Mouse (Mus musculus) stomach, embryonic 16.5 days (tissue): ENCODE results near the gene Btbd9. TPM values are rescaled to one million over a fixed set of nuclear protein-coding genes. Genes with fewer than 3 reads are reported as not detected.

ENCODE experiments used
- ATAC-seq: fragments of 200-750 bp; cut with Nextera tagmentation; 2 replicates; pipeline ENCODE4 v1.8.0; 2017; ENCODE audit warnings: moderate number of reproducible peaks, moderate TSS enrichment; ENCODE audit not compliant: insufficient read depth, low FRiP score
- H3K27ac ChIP-seq: fragments of 300-500 bp; sonication (generic); 2 replicates; pipeline ENCODE4 v1.5.1; 2014; ENCODE audit warnings: low read length
- H3K27me3 ChIP-seq: fragments of 300-500 bp; sonication (generic); 2 replicates; pipeline ENCODE4 v1.6.1; 2014; ENCODE audit warnings: low read length, control low read depth, mixed read lengths; ENCODE audit not compliant: control insufficient read depth, insufficient read depth
- H3K36me3 ChIP-seq: fragments of 300-500 bp; sonication (generic); 2 replicates; pipeline ENCODE4 v1.6.1; 2014; ENCODE audit warnings: low read length; ENCODE audit not compliant: control insufficient read depth, insufficient read depth
- H3K4me1 ChIP-seq: fragments of 300-500 bp; sonication (generic); 2 replicates; pipeline ENCODE4 v1.6.1; 2014; ENCODE audit warnings: low read length, control low read depth, mixed read lengths; ENCODE audit not compliant: control insufficient read depth, insufficient read depth
- H3K4me2 ChIP-seq: fragments of 300-500 bp; sonication (generic); 2 replicates; pipeline ENCODE4 v1.6.1; 2014; ENCODE audit warnings: low read depth, low read length, mixed read lengths
- H3K4me3 ChIP-seq: fragments of 300-500 bp; sonication (generic); replicated peaks from 2 replicates; pipeline ENCODE4 v1.5.1; 2014; ENCODE audit warnings: mild to moderate bottlenecking, low read length
- H3K9ac ChIP-seq: fragments of 300-500 bp; sonication (generic); 2 replicates; pipeline ENCODE4 v1.6.1; 2014; ENCODE audit warnings: low read length
- H3K9me3 ChIP-seq: fragments of 300-500 bp; sonication (generic); replicated peaks from 2 replicates; pipeline ENCODE4 v1.6.1; 2016; ENCODE audit warnings: low read length, control low read depth; ENCODE audit not compliant: control insufficient read depth
- WGBS: fragments of 180-500 bp; shearing (Covaris S2); extraction: QIAGEN DNeasy Blood & Tissue Kit; methylation state at CpG from one replicate; pipeline ENCODE4 v1.1.7; 2014; 5-methylcytosine and 5-hydroxymethylcytosine counted together
- polyA plus RNA-seq: library from polyadenylated mRNA; unstranded; fragments of >200 nt; fragmentation: Nextera tagmentation; extraction: Ambion mirVana; gene quantifications from 2 replicates; pipeline ENCODE4 v1.2.1, GENCODE M21; 2015

Btbd9 gene
- polyA plus RNA-seq, 1 experiment from 2014 or later = 51.6 TPM

GRCm38 (mm10) chr17:30292666-30293065 is 283.6 kb downstream of the Btbd9 start:
- no peaks in the 10 kb centered on the region for H3K4me1 ChIP-seq
- no peak overlapping the region for H3K27ac ChIP-seq
- no peak overlapping the region for H3K4me2 ChIP-seq
- 48% methylated on average over 6 of the region's 6 CpGs for WGBS
- no peak overlapping the region for H3K4me3 ChIP-seq
- H3K9ac ChIP-seq = no peak overlapping the region
- no peak for ATAC-seq
- H3K36me3 ChIP-seq = no peaks in the 10 kb centered on the region
- no peaks in the 10 kb centered on the region for H3K9me3 ChIP-seq
- H3K27me3 ChIP-seq = no peaks in the 10 kb centered on the region

DNA sequence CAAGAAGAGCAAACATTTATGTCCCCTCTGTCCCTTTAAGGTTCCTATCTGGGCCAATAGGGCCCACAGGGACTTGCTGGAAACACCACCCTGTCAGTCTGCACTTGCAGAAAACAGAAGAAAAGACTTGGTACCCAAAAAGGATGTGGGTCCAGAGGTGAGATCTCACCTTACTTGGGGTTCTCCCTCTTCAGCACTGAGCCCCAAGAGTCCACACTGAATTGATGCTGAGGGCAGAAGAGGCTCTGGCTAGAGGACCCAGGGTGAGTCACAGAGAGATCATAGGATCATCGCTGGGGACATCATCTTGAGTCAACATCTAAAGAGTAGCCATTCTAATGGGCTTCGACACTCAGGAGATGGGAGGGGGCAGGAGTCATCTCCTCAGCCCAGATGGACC is 290.6 kb downstream of the Btbd9 start:
- H3K27ac ChIP-seq = no peak overlapping the region
- H3K9ac ChIP-seq = no peak overlapping the region
- WGBS = 94% methylated on average over 2 of the region's 2 CpGs
- no peaks in the 10 kb centered on the region for H3K36me3 ChIP-seq
- H3K4me1 ChIP-seq = no peaks in the 10 kb centered on the region
- H3K4me2 ChIP-seq = no peak overlapping the region
- H3K4me3 ChIP-seq = no peak overlapping the region
- ATAC-seq = no peak
- no peaks in the 10 kb centered on the region for H3K9me3 ChIP-seq
- H3K27me3 ChIP-seq = no peaks in the 10 kb centered on the region

DNA sequence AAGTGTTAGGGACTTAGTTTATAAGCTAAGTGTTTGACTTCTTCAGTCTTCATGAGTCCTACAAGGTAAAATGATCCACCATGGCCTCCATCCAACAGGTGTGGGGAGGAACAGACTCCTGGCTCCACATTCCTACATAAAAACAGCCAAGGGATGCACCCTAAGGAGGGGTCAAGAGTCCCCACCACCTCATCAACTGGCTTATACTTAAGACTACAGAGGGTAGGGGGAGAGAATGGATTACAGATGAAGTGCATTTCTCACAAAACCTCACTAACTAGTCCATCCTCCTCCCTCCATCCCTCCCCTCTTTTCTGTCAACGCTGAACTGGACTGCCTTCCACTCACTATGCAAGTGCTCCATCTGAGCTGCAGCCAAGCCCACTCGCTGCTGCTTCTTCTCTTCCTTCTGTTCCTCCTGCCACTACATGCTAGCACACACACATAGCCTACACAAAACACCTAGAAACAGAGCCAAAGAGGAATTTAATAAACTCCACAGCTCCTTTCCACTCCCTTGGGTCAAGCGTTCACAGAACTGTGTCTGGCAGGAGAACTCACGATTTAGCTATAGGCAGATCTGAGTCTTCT is 292.7 kb downstream of the Btbd9 start:
- no peak overlapping the region for H3K4me3 ChIP-seq
- H3K9me3 ChIP-seq = no peaks in the 10 kb centered on the region
- no peaks in the 10 kb centered on the region for H3K36me3 ChIP-seq
- 74% methylated on average over 4 of the region's 4 CpGs for WGBS
- no peaks in the 10 kb centered on the region for H3K27me3 ChIP-seq
- H3K4me2 ChIP-seq = no peak overlapping the region
- H3K9ac ChIP-seq = no peak overlapping the region
- no peak for ATAC-seq
- H3K4me1 ChIP-seq = no peaks in the 10 kb centered on the region
- H3K27ac ChIP-seq = no peak overlapping the region

DNA sequence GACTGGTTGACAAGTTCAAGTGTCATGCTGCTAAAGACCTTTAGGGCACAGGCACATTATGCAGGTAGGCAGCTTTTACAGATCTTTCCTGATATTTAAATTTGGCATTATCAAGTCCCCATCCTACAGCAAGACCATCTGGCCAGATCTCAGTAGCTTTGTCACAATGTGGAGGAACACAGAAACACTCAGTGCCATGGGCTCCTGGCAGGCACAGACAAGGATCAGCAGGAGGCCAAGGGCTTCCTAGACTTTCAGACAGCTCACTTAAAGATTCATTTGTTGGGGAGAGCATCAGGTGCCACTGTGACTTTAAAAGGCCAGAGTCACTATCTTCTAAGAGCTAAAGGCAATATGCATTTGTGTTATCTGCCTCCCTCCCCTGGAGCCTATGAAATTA is 293.3 kb downstream of the Btbd9 start:
- Histone ChIP-seq H3K27ac (no peak overlapping the region), H3K4me2 (no peak overlapping the region), H3K36me3 (no peaks in the 10 kb centered on the region), H3K27me3 (no peaks in the 10 kb centered on the region), H3K9ac (no peak overlapping the region), H3K4me1 (no peaks in the 10 kb centered on the region), H3K9me3 (no peaks in the 10 kb centered on the region), H3K4me3 (no peak overlapping the region)
- no peak for ATAC-seq

GRCm38 (mm10) chr17:30280323-30281118 is 295.8 kb downstream of the Btbd9 start:
- H3K9me3 ChIP-seq = no peaks in the 10 kb centered on the region
- no peak overlapping the region for H3K4me2 ChIP-seq
- WGBS = 59% methylated on average over 7 of the region's 7 CpGs
- no peak overlapping the region for H3K9ac ChIP-seq
- H3K4me1 ChIP-seq = no peaks in the 10 kb centered on the region
- no peak overlapping the region for H3K4me3 ChIP-seq
- peak; percentile 13; the same call in 1 of the 2 replicates for ATAC-seq
- H3K36me3 ChIP-seq = no peaks in the 10 kb centered on the region
- H3K27ac ChIP-seq = no peak overlapping the region
- no peaks in the 10 kb centered on the region for H3K27me3 ChIP-seq

DNA sequence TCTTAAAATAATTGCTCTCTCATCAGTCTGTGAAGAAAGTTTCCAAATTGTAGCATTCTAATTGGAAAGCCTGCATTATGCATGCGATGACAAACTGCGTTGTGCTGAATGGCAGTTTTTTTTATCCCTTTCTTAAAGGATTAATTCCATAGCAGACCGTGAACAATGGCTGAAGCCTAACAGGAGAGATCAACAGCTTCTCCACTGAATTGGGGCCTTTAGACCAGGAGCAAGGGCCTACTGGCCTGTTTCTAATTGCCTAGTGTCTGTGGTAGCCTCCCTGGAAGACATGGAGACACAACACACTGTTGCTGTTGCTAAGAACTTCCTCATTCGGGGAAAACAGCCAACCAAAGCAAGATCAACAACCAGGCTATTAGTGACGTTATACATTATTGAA is 296.6 kb downstream of the Btbd9 start:
- no peaks in the 10 kb centered on the region for H3K9me3 ChIP-seq
- H3K27ac ChIP-seq = no peak overlapping the region
- no peaks in the 10 kb centered on the region for H3K36me3 ChIP-seq
- no peaks in the 10 kb centered on the region for H3K4me1 ChIP-seq
- H3K4me2 ChIP-seq = no peak overlapping the region
- WGBS = 70% methylated on average over 5 of the region's 5 CpGs
- no peak overlapping the region for H3K4me3 ChIP-seq
- H3K27me3 ChIP-seq = no peaks in the 10 kb centered on the region
- H3K9ac ChIP-seq = no peak overlapping the region
- ATAC-seq = no peak

DNA sequence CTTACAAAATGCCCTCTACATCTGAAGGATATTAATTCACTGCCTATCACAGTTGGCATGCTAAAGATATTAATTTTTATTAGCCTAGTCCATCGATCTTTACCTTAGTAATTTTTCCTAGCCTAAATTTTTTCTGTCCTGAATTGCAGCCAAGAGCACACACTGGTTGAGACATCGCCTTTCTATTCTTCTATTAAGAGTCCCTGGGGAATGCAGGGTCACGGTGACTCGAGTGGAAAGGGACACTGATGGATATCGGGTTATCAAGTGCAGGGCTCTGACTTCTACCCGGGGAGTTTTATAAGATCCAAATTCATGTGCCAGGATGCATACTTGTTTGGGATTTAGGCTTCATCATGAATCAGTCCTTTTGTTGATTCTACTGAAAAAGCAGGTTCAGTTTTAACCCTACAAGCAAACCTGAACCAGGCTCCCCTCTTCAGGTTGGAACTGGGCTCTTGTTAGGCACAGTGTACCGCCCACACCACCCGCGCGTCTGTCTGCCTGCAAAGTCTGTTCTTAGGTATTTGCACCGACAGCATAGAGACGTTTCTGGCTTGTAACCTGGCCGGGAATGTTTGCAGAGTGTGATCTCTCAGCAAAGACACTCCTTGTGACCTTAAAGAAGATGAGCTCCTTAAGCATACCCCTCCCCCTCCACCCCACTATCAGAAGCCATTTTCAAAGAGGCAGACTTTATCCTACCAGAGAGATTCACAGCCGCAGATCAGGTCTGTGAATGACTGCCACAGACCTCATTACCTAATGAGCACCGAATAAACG is 297.5 kb downstream of the Btbd9 start:
- ATAC-seq = no peak
- Histone ChIP-seq H3K4me1 (no peaks in the 10 kb centered on the region), H3K4me2 (no peak overlapping the region), H3K27ac (no peak overlapping the region), H3K9ac (no peak overlapping the region), H3K9me3 (no peaks in the 10 kb centered on the region), H3K36me3 (no peaks in the 10 kb centered on the region), H3K4me3 (no peak overlapping the region), H3K27me3 (no peaks in the 10 kb centered on the region)
- WGBS = 43% methylated on average over 16 of the region's 16 CpGs

DNA sequence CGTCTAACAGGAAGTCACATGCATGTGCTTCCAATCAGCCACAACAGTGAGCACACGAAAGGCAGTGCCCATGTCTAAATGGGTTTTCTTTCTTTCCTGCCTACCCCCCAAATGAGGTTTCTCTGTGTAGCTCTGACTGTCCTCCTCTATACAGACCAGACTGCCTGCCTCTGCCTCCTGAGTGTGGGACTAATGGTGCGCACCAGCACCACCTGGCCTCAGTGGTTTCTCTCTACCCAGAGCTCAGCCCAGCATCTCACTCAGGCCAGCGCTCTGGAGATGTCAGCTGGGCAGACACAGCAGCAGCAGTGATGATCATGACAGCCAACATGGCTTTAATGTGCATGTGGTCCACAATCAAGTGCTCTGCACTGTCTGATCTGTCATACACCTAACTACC is 299.8 kb downstream of the Btbd9 start:
- H3K36me3 ChIP-seq = no peaks in the 10 kb centered on the region

DNA sequence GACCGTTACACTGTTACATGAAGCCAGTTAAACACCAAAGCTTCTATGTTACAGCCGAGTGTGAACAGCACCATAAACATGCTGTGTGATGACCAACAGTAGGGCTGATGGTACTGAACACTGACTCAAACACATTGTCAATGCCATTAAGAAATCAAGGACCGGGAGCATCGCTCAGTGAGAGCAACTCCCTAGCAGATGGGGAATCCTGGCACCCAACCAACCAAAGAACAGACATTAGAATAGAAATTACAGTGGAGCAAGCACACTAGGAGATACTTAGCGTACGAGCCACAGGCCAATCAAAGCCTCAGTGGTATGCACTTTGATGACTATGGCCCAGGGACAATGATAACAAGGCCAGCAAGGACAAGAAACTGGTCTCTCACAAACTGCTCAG is 303.5 kb downstream of the Btbd9 start:
- Histone ChIP-seq H3K27me3 (no peaks in the 10 kb centered on the region), H3K9ac (no peak overlapping the region), H3K36me3 (no peaks in the 10 kb centered on the region), H3K4me3 (no peak overlapping the region), H3K4me2 (no peak overlapping the region), H3K4me1 (no peaks in the 10 kb centered on the region), H3K9me3 (no peaks in the 10 kb centered on the region), H3K27ac (no peak overlapping the region)
- no peak for ATAC-seq
- WGBS = 90% methylated on average over 6 of the region's 6 CpGs

More for the DNA sequence above, 299.8 kb downstream of the Btbd9 start:
- no peak overlapping the region for H3K27ac ChIP-seq
- no peak for ATAC-seq
- no peak overlapping the region for H3K4me3 ChIP-seq
- H3K27me3 ChIP-seq = no peaks in the 10 kb centered on the region
- no peak overlapping the region for H3K9ac ChIP-seq
- no peaks in the 10 kb centered on the region for H3K9me3 ChIP-seq
- H3K4me1 ChIP-seq = no peaks in the 10 kb centered on the region
- 93% methylated on average over 4 of the region's 4 CpGs for WGBS
- no peak overlapping the region for H3K4me2 ChIP-seq
